Mouse (Mus musculus) intestine, embryonic 16.5 days (tissue): Measurements from ENCODE around the gene Hykk. TPM values are rescaled to one million over a fixed set of nuclear protein-coding genes. Genes with fewer than 3 reads are reported as not detected.

ENCODE experiments used
- ATAC-seq: fragments of 200-750 bp; cut with Nextera tagmentation; 2 replicates; pipeline ENCODE4 v1.8.0; 2017; ENCODE audit warnings: moderate TSS enrichment, moderate library complexity
- H3K27ac ChIP-seq: fragments of 300-500 bp; sonication (generic); 2 replicates; pipeline ENCODE4 v1.5.1; 2014; ENCODE audit warnings: mild to moderate bottlenecking, low read length
- H3K27me3 ChIP-seq: fragments of 300-500 bp; sonication (generic); replicated peaks from 2 replicates; pipeline ENCODE4 v1.6.1; 2014; ENCODE audit warnings: low read length, control low read depth, mixed read lengths; ENCODE audit not compliant: control insufficient read depth, insufficient read depth
- H3K36me3 ChIP-seq: fragments of 300-500 bp; sonication (generic); 2 replicates; pipeline ENCODE4 v1.6.1; 2014; ENCODE audit warnings: low read length, control low read depth; ENCODE audit not compliant: control insufficient read depth, insufficient read depth
- H3K4me1 ChIP-seq: fragments of 300-500 bp; sonication (generic); 2 replicates; pipeline ENCODE4 v1.6.1; 2014; ENCODE audit warnings: low read length, control low read depth, mixed read lengths; ENCODE audit not compliant: control insufficient read depth, insufficient read depth
- H3K4me2 ChIP-seq: fragments of 300-500 bp; sonication (generic); 2 replicates; pipeline ENCODE4 v1.6.1; 2014; ENCODE audit warnings: low read depth, low read length, control low read depth
- H3K4me3 ChIP-seq: fragments of 300-500 bp; sonication (generic); 2 replicates; pipeline ENCODE4 v1.5.1; 2014; ENCODE audit warnings: mild to moderate bottlenecking, low read length
- H3K9ac ChIP-seq: fragments of 300-500 bp; sonication (generic); 2 replicates; pipeline ENCODE4 v1.6.1; 2014; ENCODE audit warnings: low read depth, low read length
- H3K9me3 ChIP-seq: fragments of 300-500 bp; sonication (generic); 2 replicates; pipeline ENCODE4 v1.6.1; 2016; ENCODE audit warnings: low read length, control low read depth; ENCODE audit not compliant: control insufficient read depth
- WGBS: fragments of 180-500 bp; shearing (Covaris S2); extraction: QIAGEN DNeasy Blood & Tissue Kit; methylation state at CpG from one replicate; pipeline ENCODE4 v1.1.7; 2014; 5-methylcytosine and 5-hydroxymethylcytosine counted together
- polyA plus RNA-seq: library from polyadenylated mRNA; unstranded; fragments of >200 nt; fragmentation: Nextera tagmentation; extraction: Ambion mirVana; gene quantifications from 2 replicates; pipeline ENCODE4 v1.2.1, GENCODE M21; 2015

The Hykk gene
- polyA plus RNA-seq = 2.5 and 2.7 TPM in 2 replicates

- under 1% methylated on average over 34 of the region's 34 CpGs for WGBS
- Histone ChIP-seq H3K9ac (peak within 1 kb of the TSS; percentile 84), H3K27ac (peak within 1 kb of the TSS; percentile 61), H3K4me2 (peak within 1 kb of the TSS; percentile 91), H3K4me1 (no peaks in the 10 kb centered on the region), H3K36me3 (no peaks in the 10 kb centered on the region), H3K9me3 (no peaks in the 10 kb centered on the region), H3K4me3 (peak within 1 kb of the TSS; percentile 71), H3K27me3 (no peaks in the 10 kb centered on the region)
- peak; percentile 99 for ATAC-seq
These were observed at the start of gene Hykk for GRCm38 (mm10) chr9:54917010-54917677. Hykk (plus strand) TSS chr9:54917283.

GRCm38 (mm10) chr9:54878759-54879158, 38.3 kb upstream of the Hykk start:
- ATAC-seq = no peak
- WGBS = 90% methylated on average over 1 of the region's 1 CpGs
- Histone ChIP-seq H3K4me3 (no peak overlapping the region), H3K9me3 (no peaks in the 10 kb centered on the region), H3K9ac (no peak overlapping the region), H3K4me2 (no peak overlapping the region), H3K27me3 (no peaks in the 10 kb centered on the region), H3K36me3 (peaks cover 3% of the 10 kb centered on the region; the same call in 1 of the 2 replicates), H3K4me1 (no peaks in the 10 kb centered on the region), H3K27ac (no peak overlapping the region)

- Histone ChIP-seq H3K9ac (no peak overlapping the region), H3K4me1 (no peaks in the 10 kb centered on the region), H3K36me3 (peaks cover 9% of the 10 kb centered on the region; the same call in 1 of the 2 replicates), H3K27me3 (no peaks in the 10 kb centered on the region), H3K9me3 (no peaks in the 10 kb centered on the region), H3K4me3 (no peak overlapping the region), H3K4me2 (no peak overlapping the region), H3K27ac (no peak overlapping the region)
- WGBS = 78% methylated on average over 4 of the region's 4 CpGs
- ATAC-seq = peak; percentile 40; the same call in 1 of the 2 replicates
These were observed 25.0 kb upstream of the Hykk start for GRCm38 (mm10) chr9:54892111-54892510.

GRCm38 (mm10) chr9:54897097-54897496, 20.0 kb upstream of the Hykk start:
- no peak overlapping the region for H3K4me2 ChIP-seq
- no peaks in the 10 kb centered on the region for H3K9me3 ChIP-seq
- no peak overlapping the region for H3K27ac ChIP-seq
- no peaks in the 10 kb centered on the region for H3K4me1 ChIP-seq
- H3K4me3 ChIP-seq = no peak overlapping the region
- peaks cover under 1% of the 10 kb centered on the region; the same call in 1 of the 2 replicates for H3K36me3 ChIP-seq
- H3K27me3 ChIP-seq = no peaks in the 10 kb centered on the region
- H3K9ac ChIP-seq = no peak overlapping the region
- ATAC-seq = 0 out of 2 replicates have a peak, but pooled peaks have one; percentile 52
- WGBS = 84% methylated on average over 3 of the region's 3 CpGs

DNA sequence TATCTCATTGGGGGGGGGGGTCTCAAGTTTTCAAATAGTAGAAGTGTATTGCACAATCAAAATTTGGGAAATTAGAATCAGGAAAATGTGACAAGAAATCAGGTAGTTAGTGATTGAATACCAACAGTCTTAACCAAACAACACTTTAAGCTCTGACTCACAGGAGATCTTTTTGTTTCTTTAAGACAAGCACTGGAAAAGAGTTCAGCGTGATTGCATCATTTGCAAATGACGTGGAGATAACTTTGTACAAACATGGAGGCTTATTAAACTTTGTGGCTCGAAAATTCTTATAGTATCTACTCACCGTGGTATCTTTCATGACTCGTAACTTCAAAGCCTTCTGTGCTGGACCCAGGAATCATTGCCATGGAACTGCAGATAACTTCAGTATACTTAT, 7.6 kb upstream of the Hykk start:
- Histone ChIP-seq H3K36me3 (0 out of 2 replicates have a peak, but pooled peaks cover 5% of the 10 kb centered on the region), H3K4me3 (no peak overlapping the region), H3K9ac (no peak overlapping the region), H3K27me3 (no peaks in the 10 kb centered on the region), H3K4me1 (no peaks in the 10 kb centered on the region), H3K27ac (no peak overlapping the region), H3K4me2 (no peak overlapping the region), H3K9me3 (no peaks in the 10 kb centered on the region)
- ATAC-seq = no peak
- 72% methylated on average over 5 of the region's 5 CpGs for WGBS

- ATAC-seq = no peak
These were observed 1.5 kb upstream of the Hykk start for GRCm38 (mm10) chr9:54915576-54915975.

GRCm38 (mm10) chr9:54916401-54916800, 682 bp upstream of the Hykk start:
- Histone ChIP-seq H3K4me3 (peak overlapping the region; percentile 71), H3K4me2 (peak overlapping the region; percentile 91), H3K27ac (no peak overlapping the region), H3K9ac (no peak overlapping the region), H3K27me3 (no peaks in the 10 kb centered on the region), H3K36me3 (no peaks in the 10 kb centered on the region), H3K4me1 (no peaks in the 10 kb centered on the region), H3K9me3 (no peaks in the 10 kb centered on the region)
- WGBS = 70% methylated on average over 8 of the region's 8 CpGs
- peak; percentile 3; the same call in 1 of the 2 replicates for ATAC-seq

More at GRCm38 (mm10) chr9:54915576-54915975, 1.5 kb upstream of the Hykk start:
- Histone ChIP-seq H3K4me2 (no peak overlapping the region), H3K4me1 (no peaks in the 10 kb centered on the region), H3K27ac (no peak overlapping the region), H3K4me3 (no peak overlapping the region), H3K36me3 (no peaks in the 10 kb centered on the region), H3K9me3 (no peaks in the 10 kb centered on the region), H3K9ac (no peak overlapping the region), H3K27me3 (no peaks in the 10 kb centered on the region)
- WGBS = 67% methylated on average over 7 of the region's 7 CpGs

- Histone ChIP-seq H3K9ac (no peak overlapping the region), H3K4me1 (no peaks in the 10 kb centered on the region), H3K4me3 (no peak overlapping the region), H3K27me3 (no peaks in the 10 kb centered on the region), H3K27ac (no peak overlapping the region), H3K9me3 (no peaks in the 10 kb centered on the region), H3K4me2 (peak overlapping the region; percentile 91; the same call in 1 of the 2 replicates), H3K36me3 (no peaks in the 10 kb centered on the region; the same call in 1 of the 2 replicates)
- WGBS = 67% methylated on average over 2 of the region's 2 CpGs
- ATAC-seq = no peak
These were observed 1.1 kb downstream of the Hykk start for GRCm38 (mm10) chr9:54918191-54918590.

GRCm38 (mm10) chr9:54918781-54919180, 1.7 kb downstream of the Hykk start:
- Histone ChIP-seq H3K4me2 (no peak overlapping the region), H3K4me3 (no peak overlapping the region), H3K9ac (no peak overlapping the region), H3K27me3 (no peaks in the 10 kb centered on the region), H3K27ac (no peak overlapping the region), H3K9me3 (no peaks in the 10 kb centered on the region), H3K36me3 (no peaks in the 10 kb centered on the region; the same call in 1 of the 2 replicates), H3K4me1 (no peaks in the 10 kb centered on the region)
- WGBS = 80% methylated on average over 5 of the region's 5 CpGs
- no peak for ATAC-seq
